Mouse (Mus musculus): ENCODE results near the gene Tspan5. TPM values are rescaled to one million over a fixed set of nuclear protein-coding genes. Genes with fewer than 3 reads are reported as not detected.

The Tspan5 gene
- total and polyA plus RNA-seq, 2 experiments: 0.48 to 0.65 TPM

GRCm38 (mm10) chr3:138745091-138745490, 3.1 kb downstream of the Tspan5 start:
- Histone ChIP-seq H3K4me1 (ENCODE audit: control insufficient read depth, insufficient read depth, low read length) (peaks cover 4% of the 10 kb centered on the region; the same call in 1 of the 2 replicates), H3K36me3 (ENCODE audit: control insufficient read depth, insufficient read depth, low read length) (no peaks in the 10 kb centered on the region), H3K9ac (ENCODE audit: low read depth, low read length) (no peak overlapping the region), H3K27ac (replicated peaks; ENCODE audit: insufficient read depth, low read depth, low read length) (no peak overlapping the region), H3K4me3 (ENCODE audit: insufficient read depth, low read depth, low read length) (no peak overlapping the region), H3K79me2 (ENCODE audit: control insufficient read depth, insufficient read depth, low read length) (no peaks in the 10 kb centered on the region), H3K27me3 (ENCODE audit: control insufficient read depth, insufficient read depth, low read length) (peaks cover 3% of the 10 kb centered on the region; the same call in 1 of the 2 replicates)
- 81% methylated on average over 11 of the region's 11 CpGs for WGBS
- TF ChIP-seq POLR2A (IDR thresholded peaks at IDR 0.05; ENCODE audit: extremely low read depth, insufficient read depth, low read length): no peak
- no peak for TF ChIP-seq CTCF (IDR thresholded peaks at IDR 0.05; ENCODE audit: low read depth, low read length)
- no peak for DNase-seq (ENCODE audit: extremely low read depth, low read depth, low spot score)

GRCm38 (mm10) chr3:138745596-138745995, 3.6 kb downstream of the Tspan5 start:
- H3K79me2 ChIP-seq (ENCODE audit: control insufficient read depth, insufficient read depth, low read length): no peaks in the 10 kb centered on the region
- no peak for DNase-seq (ENCODE audit: extremely low read depth, low read depth, low spot score)
- no peak overlapping the region for H3K4me3 ChIP-seq (ENCODE audit: insufficient read depth, low read depth, low read length)
- H3K27me3 ChIP-seq (ENCODE audit: control insufficient read depth, insufficient read depth, low read length): peaks cover 3% of the 10 kb centered on the region; the same call in 1 of the 2 replicates
- H3K27ac ChIP-seq (replicated peaks; ENCODE audit: insufficient read depth, low read depth, low read length): no peak overlapping the region
- TF ChIP-seq CTCF (IDR thresholded peaks at IDR 0.05; ENCODE audit: low read depth, low read length): no peak
- TF ChIP-seq POLR2A (IDR thresholded peaks at IDR 0.05; ENCODE audit: extremely low read depth, insufficient read depth, low read length): no peak
- 93% methylated on average over 4 of the region's 4 CpGs for WGBS
- no peaks in the 10 kb centered on the region for H3K36me3 ChIP-seq (ENCODE audit: control insufficient read depth, insufficient read depth, low read length)
- H3K9ac ChIP-seq (ENCODE audit: low read depth, low read length): no peak overlapping the region
- peaks cover 4% of the 10 kb centered on the region; the same call in 1 of the 2 replicates for H3K4me1 ChIP-seq (ENCODE audit: control insufficient read depth, insufficient read depth, low read length)

- Histone ChIP-seq H3K4me1 (ENCODE audit: control insufficient read depth, insufficient read depth, low read length) (peaks cover 4% of the 10 kb centered on the region; the same call in 1 of the 2 replicates), H3K4me3 (ENCODE audit: insufficient read depth, low read depth, low read length) (no peak overlapping the region), H3K27me3 (ENCODE audit: control insufficient read depth, insufficient read depth, low read length) (peaks cover 3% of the 10 kb centered on the region; the same call in 1 of the 2 replicates), H3K79me2 (ENCODE audit: control insufficient read depth, insufficient read depth, low read length) (no peaks in the 10 kb centered on the region), H3K36me3 (ENCODE audit: control insufficient read depth, insufficient read depth, low read length) (no peaks in the 10 kb centered on the region), H3K9ac (ENCODE audit: low read depth, low read length) (no peak overlapping the region), H3K27ac (replicated peaks; ENCODE audit: insufficient read depth, low read depth, low read length) (no peak overlapping the region)
- no peak for DNase-seq (ENCODE audit: extremely low read depth, low read depth, low spot score)
- TF ChIP-seq POLR2A (IDR thresholded peaks at IDR 0.05; ENCODE audit: extremely low read depth, insufficient read depth, low read length) (no peak), CTCF (IDR thresholded peaks at IDR 0.05; ENCODE audit: low read depth, low read length) (no peak)
- WGBS: 88% methylated on average over 8 of the region's 8 CpGs
These were observed 4.6 kb downstream of the Tspan5 start for GRCm38 (mm10) chr3:138746556-138746955.

- Histone ChIP-seq H3K4me3 (ENCODE audit: insufficient read depth, low read depth, low read length) (no peak overlapping the region), H3K4me1 (ENCODE audit: control insufficient read depth, insufficient read depth, low read length) (no peaks in the 10 kb centered on the region), H3K9ac (ENCODE audit: low read depth, low read length) (no peak overlapping the region), H3K79me2 (ENCODE audit: control insufficient read depth, insufficient read depth, low read length) (no peaks in the 10 kb centered on the region), H3K27me3 (ENCODE audit: control insufficient read depth, insufficient read depth, low read length) (no peaks in the 10 kb centered on the region), H3K36me3 (ENCODE audit: control insufficient read depth, insufficient read depth, low read length) (no peaks in the 10 kb centered on the region), H3K27ac (replicated peaks; ENCODE audit: insufficient read depth, low read depth, low read length) (no peak overlapping the region)
- no peak for TF ChIP-seq CTCF (IDR thresholded peaks at IDR 0.05; ENCODE audit: low read depth, low read length)
- no peak for DNase-seq (ENCODE audit: extremely low read depth, low read depth, low spot score)
- 87% methylated on average over 5 of the region's 5 CpGs for WGBS
These were observed 5.0 kb downstream of the Tspan5 start for GRCm38 (mm10) chr3:138747035-138747434.

- Histone ChIP-seq H3K4me3 (ENCODE audit: insufficient read depth, low read depth, low read length) (no peak overlapping the region), H3K79me2 (ENCODE audit: control insufficient read depth, insufficient read depth, low read length) (no peaks in the 10 kb centered on the region), H3K9ac (ENCODE audit: low read depth, low read length) (no peak overlapping the region), H3K36me3 (ENCODE audit: control insufficient read depth, insufficient read depth, low read length) (no peaks in the 10 kb centered on the region), H3K27ac (replicated peaks; ENCODE audit: insufficient read depth, low read depth, low read length) (no peak overlapping the region), H3K27me3 (ENCODE audit: control insufficient read depth, insufficient read depth, low read length) (peaks cover 2% of the 10 kb centered on the region; the same call in 1 of the 2 replicates), H3K4me1 (ENCODE audit: control insufficient read depth, insufficient read depth, low read length) (no peaks in the 10 kb centered on the region)
- TF ChIP-seq POLR2A (IDR thresholded peaks at IDR 0.05; ENCODE audit: extremely low read depth, insufficient read depth, low read length) (no peak), CTCF (IDR thresholded peaks at IDR 0.05; ENCODE audit: low read depth, low read length) (no peak)
- no peak for DNase-seq (ENCODE audit: extremely low read depth, low read depth, low spot score)
- WGBS: 92% methylated on average over 5 of the region's 5 CpGs
These were observed 6.0 kb downstream of the Tspan5 start for GRCm38 (mm10) chr3:138747985-138748384.

- no peak overlapping the region for H3K4me3 ChIP-seq (ENCODE audit: insufficient read depth, low read depth, low read length)
- 70% methylated on average over 9 of the region's 9 CpGs for WGBS
- TF ChIP-seq CTCF (IDR thresholded peaks at IDR 0.05; ENCODE audit: low read depth, low read length) (no peak), POLR2A (IDR thresholded peaks at IDR 0.05; ENCODE audit: extremely low read depth, insufficient read depth, low read length) (no peak)
These were observed 7.7 kb downstream of the Tspan5 start for GRCm38 (mm10) chr3:138749645-138750044.

More at GRCm38 (mm10) chr3:138749645-138750044, 7.7 kb downstream of the Tspan5 start:
- Histone ChIP-seq H3K4me1 (ENCODE audit: control insufficient read depth, insufficient read depth, low read length) (no peaks in the 10 kb centered on the region), H3K9ac (ENCODE audit: low read depth, low read length) (no peak overlapping the region), H3K27ac (replicated peaks; ENCODE audit: insufficient read depth, low read depth, low read length) (no peak overlapping the region), H3K36me3 (ENCODE audit: control insufficient read depth, insufficient read depth, low read length) (no peaks in the 10 kb centered on the region), H3K27me3 (ENCODE audit: control insufficient read depth, insufficient read depth, low read length) (peaks cover 2% of the 10 kb centered on the region; the same call in 1 of the 2 replicates), H3K79me2 (ENCODE audit: control insufficient read depth, insufficient read depth, low read length) (no peaks in the 10 kb centered on the region)
- no peak for DNase-seq (ENCODE audit: extremely low read depth, low read depth, low spot score)

Measured in liver, adult 2 months (tissue).